Mouse (Mus musculus): ENCODE results near the gene Zfp592. TPM values are rescaled to one million over a fixed set of nuclear protein-coding genes. Genes with fewer than 3 reads are reported as not detected.
A peak's percentile ranks its signal among the peaks of the same experiment; 100 is the strongest.
"Not testable (repeated sequence)": the region's sequence is repeated elsewhere in the genome, so short reads cannot be mapped to it uniquely, and the experiment has no call there.

Gene Zfp592
- polyA plus RNA-seq, 1 experiment from 2014 or later: 8.3 TPM

DNA sequence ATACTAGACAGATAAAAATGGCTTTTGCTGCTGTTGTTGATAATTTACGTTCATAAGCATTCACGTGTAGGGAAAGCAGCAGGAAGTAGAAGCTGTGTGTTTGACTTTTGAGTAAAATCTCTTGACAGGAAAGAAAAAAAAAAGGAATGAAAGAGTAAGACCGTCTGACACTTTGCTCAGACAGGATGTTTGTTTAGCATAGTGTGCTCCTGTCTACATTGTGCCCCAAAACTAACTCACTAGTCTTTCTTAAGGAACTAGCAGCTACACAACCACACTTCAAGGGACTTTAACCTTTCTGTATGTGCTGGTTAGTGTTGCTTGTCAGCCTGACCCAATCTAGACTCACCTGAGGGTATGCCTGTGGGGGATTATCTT, 19.9 kb upstream of the Zfp592 start:
- H3K27me3 ChIP-seq; H3K4me3 ChIP-seq; H3K36me3 ChIP-seq; H3K9me3 ChIP-seq; ATAC-seq (replicated peaks); H3K4me1 ChIP-seq; H3K27ac ChIP-seq (replicated peaks); H3K9ac ChIP-seq (replicated peaks); H3K4me2 ChIP-seq (replicated peaks): not testable (repeated sequence)
- 73% methylated on average over 3 of the region's 3 CpGs for WGBS

GRCm38 (mm10) chr7:80980566-80980965, 12.9 kb upstream of the Zfp592 start:
- WGBS: 86% methylated on average over 11 of the region's 11 CpGs

GRCm38 (mm10) chr7:80986458-80987187, 6.9 kb upstream of the Zfp592 start:
- H3K9me3 ChIP-seq: no peaks in the 10 kb centered on the region
- H3K27me3 ChIP-seq: no peaks in the 10 kb centered on the region
- ATAC-seq (replicated peaks): no peak
- 61% methylated on average over 6 of the region's 6 CpGs for WGBS
- H3K4me1 ChIP-seq: 0 out of 2 replicates have a peak, but pooled peaks cover 3% of the 10 kb centered on the region
- no peak overlapping the region for H3K4me3 ChIP-seq
- no peak overlapping the region for H3K4me2 ChIP-seq (replicated peaks)
- H3K36me3 ChIP-seq: no peaks in the 10 kb centered on the region
- no peak overlapping the region for H3K9ac ChIP-seq (replicated peaks)
- H3K27ac ChIP-seq (replicated peaks): no peak overlapping the region

More at GRCm38 (mm10) chr7:80980566-80980965, 12.9 kb upstream of the Zfp592 start:
- Histone ChIP-seq H3K27ac (replicated peaks) (no peak overlapping the region), H3K36me3 (no peaks in the 10 kb centered on the region), H3K9me3 (no peaks in the 10 kb centered on the region), H3K4me1 (no peaks in the 10 kb centered on the region), H3K27me3 (no peaks in the 10 kb centered on the region), H3K4me3 (no peak overlapping the region), H3K4me2 (replicated peaks) (no peak overlapping the region), H3K9ac (replicated peaks) (no peak overlapping the region)
- no peak for ATAC-seq (replicated peaks)

DNA sequence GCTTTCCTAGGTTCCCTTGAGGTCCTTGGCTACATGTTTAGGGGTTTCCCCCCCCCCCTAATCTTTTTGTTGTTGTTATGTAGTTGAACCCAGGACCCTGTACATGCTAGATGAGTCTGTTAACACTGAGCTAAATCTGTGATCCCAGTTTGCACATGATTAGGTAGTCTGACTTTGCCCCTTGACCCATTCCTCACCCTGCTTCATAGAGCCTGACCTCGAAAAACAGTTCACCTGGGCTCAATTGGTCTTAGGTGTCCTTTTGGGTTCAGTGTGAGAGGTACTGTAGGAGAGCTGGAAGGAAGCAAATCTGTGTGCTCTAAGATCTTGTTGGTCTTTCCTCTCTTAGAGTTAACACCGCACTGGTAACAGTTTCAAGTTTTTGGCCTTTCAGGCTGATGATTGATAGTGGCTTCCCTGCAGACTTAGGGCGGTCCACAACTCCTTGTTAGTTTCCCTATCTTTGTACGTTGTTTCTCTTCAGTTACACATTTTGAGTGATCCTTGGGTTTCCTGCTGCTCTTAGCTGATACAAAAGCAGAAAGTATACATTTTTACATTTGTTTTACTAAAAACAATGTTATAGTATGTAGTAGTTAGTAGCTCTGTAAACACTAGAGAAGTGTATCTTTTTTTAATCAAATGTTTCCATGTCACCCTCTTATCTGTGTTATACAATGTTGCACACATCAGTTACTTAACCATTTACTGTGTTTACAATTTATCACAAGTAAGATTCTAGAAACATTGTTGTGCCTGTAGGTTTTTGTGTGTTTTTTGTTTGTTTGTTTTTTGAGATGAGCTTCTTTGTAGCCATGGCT, 5.5 kb upstream of the Zfp592 start:
- no peaks in the 10 kb centered on the region for H3K27me3 ChIP-seq
- H3K4me1 ChIP-seq: peaks cover 16% of the 10 kb centered on the region
- no peak for ATAC-seq (replicated peaks)
- H3K9me3 ChIP-seq: no peaks in the 10 kb centered on the region
- H3K4me2 ChIP-seq (replicated peaks): no peak overlapping the region
- no peak overlapping the region for H3K27ac ChIP-seq (replicated peaks)
- no peaks in the 10 kb centered on the region for H3K36me3 ChIP-seq
- no peak overlapping the region for H3K9ac ChIP-seq (replicated peaks)
- 90% methylated on average over 4 of the region's 4 CpGs for WGBS
- H3K4me3 ChIP-seq: no peak overlapping the region

- Histone ChIP-seq H3K9ac (replicated peaks) (no peak overlapping the region), H3K27ac (replicated peaks) (no peak overlapping the region), H3K27me3 (no peaks in the 10 kb centered on the region), H3K4me2 (replicated peaks) (no peak overlapping the region), H3K4me3 (no peak overlapping the region), H3K9me3 (no peaks in the 10 kb centered on the region), H3K36me3 (no peaks in the 10 kb centered on the region), H3K4me1 (peaks cover 28% of the 10 kb centered on the region)
- 94% methylated on average over 6 of the region's 6 CpGs for WGBS
- ATAC-seq (replicated peaks): no peak
Measured at GRCm38 (mm10) chr7:80990276-80990675, 3.2 kb upstream of the Zfp592 start.

DNA sequence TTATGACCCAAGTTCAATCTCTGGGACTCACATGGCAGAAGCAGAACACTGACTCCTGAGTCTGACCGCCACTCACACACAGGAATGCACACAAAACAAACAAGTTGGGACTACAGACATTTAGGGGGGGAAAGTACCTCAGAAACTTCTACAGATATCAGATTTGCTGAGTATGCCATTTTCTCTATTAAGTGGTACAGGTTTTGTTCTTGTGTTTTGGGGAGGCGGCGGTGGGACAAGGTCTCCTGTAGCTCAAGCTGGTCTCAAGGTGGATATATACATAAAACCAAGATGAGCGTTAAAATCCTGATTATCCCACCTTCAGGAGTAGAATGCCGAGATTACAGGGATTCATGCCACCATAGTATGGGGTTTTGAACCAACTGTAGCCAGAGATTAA, 1.9 kb upstream of the Zfp592 start:
- no peak overlapping the region for H3K4me3 ChIP-seq
- H3K36me3 ChIP-seq: no peaks in the 10 kb centered on the region
- 0 out of 2 replicates have a peak overlapping the region, but pooled peaks have one; percentile 91 for H3K9ac ChIP-seq (replicated peaks)

GRCm38 (mm10) chr7:80992063-80992462, 1.4 kb upstream of the Zfp592 start:
- Histone ChIP-seq H3K4me1 (peaks cover 36% of the 10 kb centered on the region), H3K9me3 (no peaks in the 10 kb centered on the region), H3K4me3 (peak overlapping the region; percentile 67), H3K4me2 (replicated peaks) (peak overlapping the region; percentile 77), H3K27me3 (no peaks in the 10 kb centered on the region), H3K27ac (replicated peaks) (peak overlapping the region; percentile 89; the same call in 1 of the 2 replicates), H3K36me3 (no peaks in the 10 kb centered on the region), H3K9ac (replicated peaks) (peak overlapping the region; percentile 91)
- WGBS: 73% methylated on average over 6 of the region's 6 CpGs
- no peak for ATAC-seq (replicated peaks)

More for the DNA sequence above, 1.9 kb upstream of the Zfp592 start:
- 93% methylated on average over 5 of the region's 5 CpGs for WGBS
- H3K4me2 ChIP-seq (replicated peaks): no peak overlapping the region
- no peak for ATAC-seq (replicated peaks)
- no peaks in the 10 kb centered on the region for H3K27me3 ChIP-seq
- H3K9me3 ChIP-seq: no peaks in the 10 kb centered on the region
- peaks cover 36% of the 10 kb centered on the region for H3K4me1 ChIP-seq
- no peak overlapping the region for H3K27ac ChIP-seq (replicated peaks)

GRCm38 (mm10) chr7:80992631-80992979, 876 bp upstream of the Zfp592 start:
- no peak for ATAC-seq (replicated peaks)
- under 1% methylated on average over 12 of the region's 12 CpGs for WGBS
- Histone ChIP-seq H3K27me3 (no peaks in the 10 kb centered on the region), H3K27ac (replicated peaks) (peak overlapping the region; percentile 89), H3K4me3 (peak overlapping the region; percentile 67), H3K36me3 (no peaks in the 10 kb centered on the region), H3K4me1 (peaks cover 36% of the 10 kb centered on the region), H3K4me2 (replicated peaks) (peak overlapping the region; percentile 77), H3K9me3 (no peaks in the 10 kb centered on the region), H3K9ac (replicated peaks) (peak overlapping the region; percentile 91)

- Histone ChIP-seq H3K27me3 (no peaks in the 10 kb centered on the region), H3K27ac (replicated peaks) (peak overlapping the region; percentile 89), H3K36me3 (no peaks in the 10 kb centered on the region), H3K9me3 (no peaks in the 10 kb centered on the region), H3K9ac (replicated peaks) (peak overlapping the region; percentile 91), H3K4me1 (peaks cover 36% of the 10 kb centered on the region), H3K4me3 (peak overlapping the region; percentile 67), H3K4me2 (replicated peaks) (peak overlapping the region; percentile 76)
- peak; percentile 87 for ATAC-seq (replicated peaks)
- under 1% methylated on average over 55 of the region's 58 CpGs for WGBS
Measured at GRCm38 (mm10) chr7:80993834-80994662, 567 bp downstream of the Zfp592 start.

- H3K9ac ChIP-seq (replicated peaks): peak overlapping the region; percentile 91
- H3K27ac ChIP-seq (replicated peaks): no peak overlapping the region; the same call in 1 of the 2 replicates
- no peaks in the 10 kb centered on the region for H3K9me3 ChIP-seq
- WGBS: 37% methylated on average over 6 of the region's 6 CpGs
- peak overlapping the region; percentile 67 for H3K4me3 ChIP-seq
- H3K36me3 ChIP-seq: no peaks in the 10 kb centered on the region
- ATAC-seq (replicated peaks): no peak
- H3K27me3 ChIP-seq: no peaks in the 10 kb centered on the region
- peaks cover 36% of the 10 kb centered on the region for H3K4me1 ChIP-seq
- H3K4me2 ChIP-seq (replicated peaks): peak overlapping the region; percentile 76
Measured at GRCm38 (mm10) chr7:80994663-80995005, 1.2 kb downstream of the Zfp592 start.

DNA sequence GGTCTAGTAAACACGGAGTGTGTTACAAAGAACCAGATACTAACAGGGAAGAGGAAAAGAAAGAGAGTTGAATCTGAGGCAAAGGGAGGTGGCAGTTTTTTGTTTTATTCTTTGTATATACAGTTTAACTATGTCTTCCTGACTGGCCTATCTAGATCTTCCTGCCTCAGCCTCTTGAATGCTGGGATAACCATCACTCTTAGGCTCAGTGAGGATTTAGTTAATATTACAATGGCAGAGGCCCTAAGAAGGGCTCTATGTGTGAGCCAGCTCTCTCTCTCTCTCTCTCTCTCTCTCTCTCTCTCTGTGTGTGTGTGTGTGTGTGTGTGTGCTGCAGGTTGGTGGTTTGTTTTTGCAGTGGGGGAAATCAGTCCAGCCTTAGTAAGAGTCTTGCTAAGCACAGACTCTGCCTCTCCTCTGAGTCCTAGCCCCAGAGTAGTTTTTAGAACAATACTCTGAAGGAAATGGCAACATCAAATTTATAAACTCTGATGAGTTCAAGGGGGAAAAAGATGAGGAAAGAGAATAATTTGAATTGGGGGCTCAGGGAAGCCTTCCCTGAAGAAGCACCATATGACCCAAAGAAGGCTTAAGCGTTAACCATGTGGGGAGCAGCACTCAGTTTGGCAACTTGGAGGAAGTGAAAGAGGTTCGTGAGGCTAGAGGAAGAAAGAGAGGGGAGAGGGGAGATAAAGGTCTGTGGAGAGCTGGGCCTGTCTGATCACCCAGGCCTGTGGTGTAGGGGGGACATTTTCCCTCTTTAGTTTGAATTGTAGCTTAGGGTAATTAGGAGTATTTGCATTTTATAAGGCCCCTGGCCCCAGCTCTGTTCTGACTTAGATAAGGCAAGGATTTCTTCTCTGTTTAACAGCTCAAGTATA, 2.0 kb downstream of the Zfp592 start:
- no peaks in the 10 kb centered on the region for H3K9me3 ChIP-seq
- no peak for ATAC-seq (replicated peaks)
- H3K4me1 ChIP-seq: peaks cover 36% of the 10 kb centered on the region
- H3K9ac ChIP-seq (replicated peaks): no peak overlapping the region
- H3K4me3 ChIP-seq: no peak overlapping the region
- no peak overlapping the region for H3K27ac ChIP-seq (replicated peaks)
- H3K36me3 ChIP-seq: no peaks in the 10 kb centered on the region
- WGBS: 74% methylated on average over 3 of the region's 3 CpGs
- H3K4me2 ChIP-seq (replicated peaks): peak overlapping the region; percentile 76; the same call in 1 of the 2 replicates
- no peaks in the 10 kb centered on the region for H3K27me3 ChIP-seq

Measured in forebrain, embryonic 15.5 days (tissue).